ENCODE assay signal across 23 mouse cellular contexts in genomic region chr12:104722056-104722455, GRCm38 (mm10). TPM values are rescaled to one million over a fixed set of nuclear protein-coding genes. Genes with fewer than 3 reads are reported as not detected.
DNase-seq lines count a peak whose midpoint lies in the region; ATAC-seq and TF ChIP-seq lines count a peak whose summit lies in the region.
"Had no signal": no experiment of that assay in that cellular context is flagged by ENCODE, and none has a peak within 500 bp of the region (broad histone marks: within the 10 kb centered on the region; RNA-seq: fewer than 3 reads in every experiment).

No protein-coding gene starts in this region.

- H3K4me2 ChIP-seq in lung, postnatal 0 days (replicated peaks; ENCODE audit: low read depth, low read length), result no peak overlapping the region
- H3K4me2 ChIP-seq in hindbrain, embryonic 13.5 days, result no peak overlapping the region
- H3K4me2 ChIP-seq: embryonic facial prominence, embryonic 13.5 days; embryonic facial prominence, embryonic 15.5 days; forebrain, embryonic 12.5 days had no signal

- TF ChIP-seq EP300 in lung, postnatal 0 days (IDR thresholded peaks at IDR 0.05), result no peak; the same call in 1 of the 2 replicates

- no peak for TF ChIP-seq CTCF in layer of hippocampus, adult 2 months (conservative IDR thresholded peaks at IDR 0.05)
- TF ChIP-seq CTCF in lung, postnatal 0 days (IDR thresholded peaks at IDR 0.05), result no peak

- H3K9ac ChIP-seq in lung, postnatal 0 days (replicated peaks; ENCODE audit: low read depth), result no peak overlapping the region
- H3K9ac ChIP-seq in hindbrain, embryonic 13.5 days, result no peak overlapping the region
- H3K9ac ChIP-seq: embryonic facial prominence, embryonic 13.5 days; embryonic facial prominence, embryonic 15.5 days; forebrain, embryonic 12.5 days had no signal

- H3K4me3 ChIP-seq in layer of hippocampus, adult 2 months, result no peak overlapping the region
- H3K4me3 ChIP-seq in lung, postnatal 0 days (ENCODE audit: low read depth, low read length), result no peak overlapping the region
- H3K4me3 ChIP-seq in hindbrain, embryonic 13.5 days, result no peak overlapping the region
- H3K4me3 ChIP-seq: embryonic facial prominence, embryonic 13.5 days; embryonic facial prominence, embryonic 15.5 days; erythroblast, embryonic 14.5 days; forebrain, embryonic 10.5 days; forebrain, embryonic 12.5 days had no signal

- peaks cover 20% of the 10 kb centered on the region; the same call in 1 of the 2 replicates for H3K36me3 ChIP-seq in lung, postnatal 0 days (ENCODE audit: insufficient read depth, low read length)
- peaks cover 61% of the 10 kb centered on the region for H3K36me3 ChIP-seq in hindbrain, embryonic 13.5 days

- no peaks in the 10 kb centered on the region for H3K9me3 ChIP-seq in lung, postnatal 0 days (ENCODE audit: low read length)
- H3K9me3 ChIP-seq in hindbrain, embryonic 13.5 days, result no peaks in the 10 kb centered on the region
- H3K9me3 ChIP-seq: embryonic facial prominence, embryonic 13.5 days; embryonic facial prominence, embryonic 15.5 days; forebrain, embryonic 10.5 days; forebrain, embryonic 12.5 days had no signal

- no peak for DNase-seq in layer of hippocampus, adult 2 months (ENCODE audit: low spot score in 2 of 2)
- no peak for DNase-seq in layer of hippocampus, adult 9-10 months (ENCODE audit: low spot score)
- peak; percentile 71 for DNase-seq in lung, postnatal 0 days (ENCODE audit: low spot score)
- DNase-seq in lung, postnatal 14 days, result no peak
- peak; percentile 57 for DNase-seq in lung, postnatal 25 days (ENCODE audit: low spot score)
- DNase-seq in lung, postnatal 36 days, result peak; percentile 71
- DNase-seq: adrenal gland, adult 2 months; adrenal gland, postnatal 10 days; adrenal gland, postnatal 25 days; cerebellum, adult 11 months; cerebellum, adult 18-20 months; cerebellum, adult 8-10 months; cerebellum, adult 9-11 months; cerebellum, postnatal 14 days; cerebellum, postnatal 36 days; embryo, embryonic 11 days had no signal

- no peaks in the 10 kb centered on the region for H3K4me1 ChIP-seq in lung, postnatal 0 days (ENCODE audit: insufficient read depth, low read depth, low read length)
- H3K4me1 ChIP-seq in hindbrain, embryonic 13.5 days (replicated peaks), result no peaks in the 10 kb centered on the region
- H3K4me1 ChIP-seq: forebrain, embryonic 12.5 days had no signal

- 62% methylated on average over 10 of the region's 10 CpGs for WGBS in lung, postnatal 0 days
- 97% methylated on average over 10 of the region's 10 CpGs for WGBS in hindbrain, embryonic 13.5 days

- no peaks in the 10 kb centered on the region for H3K27me3 ChIP-seq in lung, postnatal 0 days (replicated peaks; ENCODE audit: insufficient read depth, low read length)
- no peaks in the 10 kb centered on the region for H3K27me3 ChIP-seq in hindbrain, embryonic 13.5 days
- H3K27me3 ChIP-seq: embryonic facial prominence, embryonic 13.5 days; embryonic facial prominence, embryonic 15.5 days; forebrain, embryonic 12.5 days had no signal

- H3K27ac ChIP-seq in layer of hippocampus, adult 2 months, result peak overlapping the region; percentile 62; the same call in 1 of the 2 replicates
- no peak overlapping the region for H3K27ac ChIP-seq in lung, postnatal 0 days (ENCODE audit: low read length)
- no peak overlapping the region for H3K27ac ChIP-seq in hindbrain, embryonic 13.5 days
- H3K27ac ChIP-seq: embryonic facial prominence, embryonic 13.5 days; embryonic facial prominence, embryonic 15.5 days; forebrain, embryonic 10.5 days; forebrain, embryonic 12.5 days had no signal

- ATAC-seq in lung, postnatal 0 days, result peak; percentile 80
- ATAC-seq in hindbrain, embryonic 13.5 days (ENCODE audit: low FRiP score), result no peak
- ATAC-seq: forebrain, embryonic 14.5 days had no signal

RNA-seq across cellular contexts. Expression of gene Dicer1, which starts 29.7 kb away (rescaled TPM):
- total RNA-seq in layer of hippocampus, adult 2 months (2021), result 10 to 100 TPM; 43.7 to 47.1 TPM
- polyA plus RNA-seq in lung, postnatal 0 days (2015; fragmentation: Nextera tagmentation; extraction: Ambion mirVana), result 15.6 and 17.7 TPM in 2 replicates
- polyA plus RNA-seq in hindbrain, embryonic 13.5 days (2015; fragmentation: Nextera tagmentation; extraction: Ambion mirVana), result 53.1 and 55.1 TPM in 2 replicates

Comparison
In these comparisons a context has a peak if more than half of its experiments do, and no peak if none do; other contexts are left out.
1. DNase-seq: peak in lung, postnatal 0 days (single experiment), lung, postnatal 25 days (single experiment) and lung, postnatal 36 days (single experiment); none in layer of hippocampus, adult 2 months (0 of 2), layer of hippocampus, adult 9-10 months (single experiment) and lung, postnatal 14 days (single experiment).